Mouse (Mus musculus) bone marrow macrophage, adult 2 months (primary cell): ENCODE data around the gene Six3. TPM values are rescaled to one million over a fixed set of nuclear protein-coding genes. Genes with fewer than 3 reads are reported as not detected.

Experiments used
- H3K27ac ChIP-seq: 2 replicates; pipeline ENCODE4 v1.5.1; 2012; ENCODE audit warnings: low read depth, low read length; ENCODE audit not compliant: insufficient read depth
- H3K4me1 ChIP-seq: 2 replicates; pipeline ENCODE4 v1.6.1; 2012; ENCODE audit warnings: low read length; ENCODE audit not compliant: control insufficient read depth, insufficient read depth
- H3K4me3 ChIP-seq: 2 replicates; pipeline ENCODE4 v1.5.1; 2012; ENCODE audit warnings: mild to moderate bottlenecking, low read length, moderate library complexity; ENCODE audit not compliant: insufficient read depth
- CTCF ChIP-seq: IDR thresholded peaks from 2 replicates; pipeline ENCODE4 v1.5.1; 2012; ENCODE audit warnings: low read depth, mild to moderate bottlenecking, low read length, moderate library complexity
- POLR2A ChIP-seq: IDR thresholded peaks from 2 replicates; pipeline ENCODE4 v1.6.1; 2012; ENCODE audit warnings: mild to moderate bottlenecking, low read depth, low read length, borderline replicate concordance
- polyA plus RNA-seq: library from polyadenylated mRNA; stranded (reverse); fragments of >200 nt; gene quantifications from 2 replicates; pipeline ENCODE4 v1.2.4, GENCODE M21; 2012; ENCODE audit not compliant: missing spikeins, insufficient read depth, insufficient read length

The Six3 gene
- polyA plus RNA-seq, 1 experiment, result not detected

- no peak for TF ChIP-seq POLR2A
- no peak for TF ChIP-seq CTCF
- no peak overlapping the region for H3K4me3 ChIP-seq
- no peaks in the 10 kb centered on the region for H3K4me1 ChIP-seq
- no peak overlapping the region for H3K27ac ChIP-seq
Observed at GRCm38 (mm10) chr17:85645718-85646665, 32.6 kb downstream of the Six3 start.

- Histone ChIP-seq H3K4me1 (no peaks in the 10 kb centered on the region), H3K27ac (no peak overlapping the region), H3K4me3 (no peak overlapping the region)
- TF ChIP-seq CTCF (no peak), POLR2A (no peak)
Observed at GRCm38 (mm10) chr17:85660016-85660415, 46.6 kb downstream of the Six3 start.

- H3K4me3 ChIP-seq, result no peak overlapping the region
- no peak overlapping the region for H3K27ac ChIP-seq
- H3K4me1 ChIP-seq, result no peaks in the 10 kb centered on the region
- TF ChIP-seq POLR2A (no peak), CTCF (no peak)
Observed at GRCm38 (mm10) chr17:85661521-85661920, 48.1 kb downstream of the Six3 start.

- Histone ChIP-seq H3K4me1 (no peaks in the 10 kb centered on the region), H3K27ac (no peak overlapping the region), H3K4me3 (no peak overlapping the region)
- TF ChIP-seq CTCF (no peak), POLR2A (no peak)
Observed at GRCm38 (mm10) chr17:85664202-85664601, 50.8 kb downstream of the Six3 start.

- TF ChIP-seq POLR2A, result no peak
- TF ChIP-seq CTCF, result peak; percentile 65
- H3K4me3 ChIP-seq, result no peak overlapping the region
- no peaks in the 10 kb centered on the region for H3K4me1 ChIP-seq
- H3K27ac ChIP-seq, result no peak overlapping the region
Observed at GRCm38 (mm10) chr17:85664618-85665320, 51.4 kb downstream of the Six3 start.

Other genes starting within 250 kb of the Six3 start
- gene Six2, start 74.7 kb downstream of the Six3 start, polyA plus RNA-seq, result not detected in 2 replicates